Mouse (Mus musculus): ENCODE measurements around the gene Zfp207. TPM values are rescaled to one million over a fixed set of nuclear protein-coding genes. Genes with fewer than 3 reads are reported as not detected.

The Zfp207 gene
- 185 to 209 TPM (median 195 TPM) in 4 replicates for total RNA-seq (2023)

GRCm38 (mm10) chr11:80383019-80383625 lies at the start of gene Zfp207:
Gene Zfp207, plus strand, starts transcription at chr11:80383279.

GRCm38 (mm10) chr11:80377712-80378451 lies 5.2 kb upstream of the Zfp207 start, which contains the start of gene 5730455P16Rik:
Gene 5730455P16Rik, minus strand, starts transcription at chr11:80378034.

GRCm38 (mm10) chr11:80428381-80429008 lies 45.4 kb downstream of the Zfp207 start, which contains the start of gene Psmd11:
Gene Psmd11, plus strand, starts transcription at chr11:80428615.

Other genes starting within 250 kb of the Zfp207 start
- 4.0 to 8.9 TPM (median 6.2 TPM) in 4 replicates for gene Tefm, start 241.1 kb upstream of the Zfp207 start, total RNA-seq (2023)
- gene Adap2, start 229.2 kb upstream of the Zfp207 start, total RNA-seq (2023), result 0.73 to 1.4 TPM (median 0.80 TPM) in 3 of 4 replicates, not detected in the other
- 8.1 to 12.2 TPM (median 9.3 TPM) in 4 replicates for gene Rnf135, start 199.4 kb upstream of the Zfp207 start, total RNA-seq (2023)
- 42.9 to 50.8 TPM (median 48.8 TPM) in 4 replicates for gene Rhot1, start 174.3 kb upstream of the Zfp207 start, total RNA-seq (2023)
- gene Rhbdl3, start 82.4 kb upstream of the Zfp207 start, total RNA-seq (2023), result 0.26 to 0.75 TPM (median 0.50 TPM) in 4 replicates
- gene 5730455P16Rik, start 5.2 kb upstream of the Zfp207 start, total RNA-seq (2023), result 11.3 to 17.7 TPM (median 14.8 TPM) in 4 replicates
- 105 to 116 TPM (median 109 TPM) in 4 replicates for gene Psmd11, start 45.3 kb downstream of the Zfp207 start, total RNA-seq (2023)
- gene Cdk5r1, start 93.7 kb downstream of the Zfp207 start, total RNA-seq (2023), result 12.6 to 18.3 TPM (median 16.8 TPM) in 4 replicates

Data from B cell, adult 62 days (primary cell).